Mouse (Mus musculus) CH12.LX (cell line): Measurements from ENCODE around the gene 2610001J05Rik. TPM values are rescaled to one million over a fixed set of nuclear protein-coding genes. Genes with fewer than 3 reads are reported as not detected.

Source experiments
- DNase-seq: peaks from one replicate; pipeline ENCODE4 v3.0.0-alpha.2; 2013; ENCODE audit errors: extremely low read depth
- H3K27ac ChIP-seq: 2 replicates; pipeline ENCODE4 v1.5.1; 2012; ENCODE audit warnings: low read depth, mild to moderate bottlenecking, control low read depth, moderate library complexity; ENCODE audit not compliant: insufficient read depth
- H3K27me3 ChIP-seq: replicated peaks from 2 replicates; pipeline ENCODE3; 2012; ENCODE audit warnings: inconsistent platforms
- H3K36me3 ChIP-seq, 2 experiments: replicated peaks in 1 of 2; 2 replicates each; pipeline versions ENCODE3 to v1.6.1; 2012; ENCODE audit warnings: inconsistent platforms in 1 of 2, low read length in 1 of 2, mild to moderate bottlenecking in 1 of 2, mixed read lengths in 1 of 2, moderate library complexity in 1 of 2; ENCODE audit not compliant: control insufficient read depth in 1 of 2, insufficient read depth in 1 of 2
- H3K4me1 ChIP-seq, 2 experiments: 2 replicates each; pipeline ENCODE4 v1.6.1; 2012; ENCODE audit warnings: inconsistent platforms in 1 of 2, moderate library complexity in 1 of 2; ENCODE audit not compliant: insufficient read depth in 2 of 2, control insufficient read depth in 1 of 2
- H3K4me2 ChIP-seq: 2 replicates; pipeline ENCODE4 v1.6.1; 2012; ENCODE audit warnings: low read depth, mild to moderate bottlenecking, control low read depth; ENCODE audit not compliant: poor library complexity, insufficient read depth, severe bottlenecking
- H3K4me3 ChIP-seq, 3 experiments: fragments of 150-350 bp in 1 of 3; sonication (generic) in 1 of 3; replicated peaks in 1 of 3; 2 replicates each; pipeline versions ENCODE3 to v1.5.1; 2011 to 2012; ENCODE audit warnings: low read depth in 2 of 3, low read length in 2 of 3, mild to moderate bottlenecking in 2 of 3, moderate library complexity in 2 of 3, control low read depth in 1 of 3, improper control_type of control experiment in 1 of 3, inconsistent platforms in 1 of 3, mixed read lengths in 1 of 3; ENCODE audit not compliant: poor library complexity in 1 of 3
- H3K79me2 ChIP-seq: replicated peaks from 2 replicates; pipeline ENCODE4 v1.6.1; 2012; ENCODE audit warnings: mild to moderate bottlenecking, moderate library complexity; ENCODE audit not compliant: control insufficient read depth, poor library complexity, insufficient read depth, severe bottlenecking; ENCODE audit errors: extremely low read depth
- H3K9ac ChIP-seq: 2 replicates; pipeline ENCODE4 v1.6.1; 2012; ENCODE audit warnings: low read depth, mild to moderate bottlenecking, control low read depth, moderate library complexity; ENCODE audit not compliant: insufficient read depth
- H3K9me3 ChIP-seq: replicated peaks from 2 replicates; pipeline ENCODE3; 2012; ENCODE audit warnings: low read length, inconsistent platforms, mixed read lengths
- BHLHE40 ChIP-seq: IDR thresholded peaks from 2 replicates; pipeline ENCODE4 v1.6.1; 2011; ENCODE audit warnings: mild to moderate bottlenecking, low read depth, low read length, improper control_type of control experiment
- CHD1 ChIP-seq: IDR thresholded peaks from 2 replicates; pipeline ENCODE4 v1.6.1; 2012; ENCODE audit warnings: low read depth, low read length, improper control_type of control experiment, inconsistent platforms
- CHD2 ChIP-seq: IDR thresholded peaks from 2 replicates; pipeline ENCODE4 v1.6.1; 2011; ENCODE audit warnings: low read length, improper control_type of control experiment
- E2F4 ChIP-seq: IDR thresholded peaks from 2 replicates; pipeline ENCODE4 v1.6.1; 2011; ENCODE audit warnings: low read depth, low read length, improper control_type of control experiment; ENCODE audit not compliant: insufficient replicate concordance
- EP300 ChIP-seq: IDR thresholded peaks from 2 replicates; pipeline ENCODE4 v1.6.1; 2011; ENCODE audit warnings: low read length, improper control_type of control experiment
- ETS1 ChIP-seq: conservative IDR thresholded peaks from 2 replicates; pipeline ENCODE4 v1.6.1; 2012; ENCODE audit warnings: low read depth, mild to moderate bottlenecking, inconsistent platforms, low read length, improper control_type of control experiment, moderate library complexity
- HCFC1 ChIP-seq: IDR thresholded peaks from 2 replicates; pipeline ENCODE4 v1.6.1; 2012; ENCODE audit warnings: low read depth, mild to moderate bottlenecking, inconsistent platforms, low read length, improper control_type of control experiment
- IRF4 ChIP-seq: IDR thresholded peaks from 2 replicates; pipeline ENCODE4 v1.6.1; 2014; ENCODE audit warnings: low read depth, mild to moderate bottlenecking, inconsistent platforms, low read length, improper control_type of control experiment
- JUN ChIP-seq: IDR thresholded peaks from 2 replicates; pipeline ENCODE4 v1.6.1; 2011; ENCODE audit warnings: low read depth, mild to moderate bottlenecking, low read length, improper control_type of control experiment, moderate library complexity; ENCODE audit not compliant: insufficient read depth
- JUND ChIP-seq: conservative IDR thresholded peaks from 2 replicates; pipeline ENCODE4 v1.6.1; 2011; ENCODE audit warnings: low read depth, low read length, improper control_type of control experiment
- KAT2A ChIP-seq: IDR thresholded peaks from 2 replicates; pipeline ENCODE4 v1.6.1; 2012; ENCODE audit warnings: low read length, improper control_type of control experiment, inconsistent platforms; ENCODE audit not compliant: insufficient replicate concordance
- MAX ChIP-seq: IDR thresholded peaks from 2 replicates; pipeline ENCODE4 v1.6.1; 2011; ENCODE audit warnings: low read length, improper control_type of control experiment
- MAZ ChIP-seq: IDR thresholded peaks from 2 replicates; pipeline ENCODE4 v1.6.1; 2012; ENCODE audit warnings: low read depth, mild to moderate bottlenecking, inconsistent platforms, low read length, improper control_type of control experiment, moderate library complexity
- MEF2A ChIP-seq: IDR thresholded peaks from 2 replicates; pipeline ENCODE4 v1.6.1; 2014; ENCODE audit warnings: low read depth, mild to moderate bottlenecking, inconsistent platforms, low read length, improper control_type of control experiment, borderline replicate concordance
- MXI1 ChIP-seq: IDR thresholded peaks from 2 replicates; pipeline ENCODE4 v1.6.1; 2011; ENCODE audit warnings: mild to moderate bottlenecking, low read depth, low read length, improper control_type of control experiment
- MYC ChIP-seq: IDR thresholded peaks from 2 replicates; pipeline ENCODE4 v1.6.1; 2011; ENCODE audit warnings: low read depth, mild to moderate bottlenecking, improper control_type of control experiment, low read length
- PAX5 ChIP-seq: IDR thresholded peaks from 2 replicates; pipeline ENCODE4 v1.6.1; 2012; ENCODE audit warnings: low read length, inconsistent platforms, mixed read lengths
- POLR2AphosphoS2 ChIP-seq: IDR thresholded peaks from 2 replicates; pipeline ENCODE4 v1.6.1; 2011; ENCODE audit warnings: low read depth, low read length, improper control_type of control experiment
- RCOR1 ChIP-seq: conservative IDR thresholded peaks from 2 replicates; pipeline ENCODE4 v1.6.1; 2012; ENCODE audit warnings: low read depth, mild to moderate bottlenecking, inconsistent platforms, low read length, improper control_type of control experiment
- SIN3A ChIP-seq: IDR thresholded peaks from 2 replicates; pipeline ENCODE4 v1.6.1; 2012; ENCODE audit warnings: low read length, improper control_type of control experiment, inconsistent platforms
- SMC3 ChIP-seq: IDR thresholded peaks from 2 replicates; pipeline ENCODE4 v1.6.1; 2011; ENCODE audit warnings: low read depth, low read length, improper control_type of control experiment
- TBP ChIP-seq: conservative IDR thresholded peaks from 2 replicates; pipeline ENCODE4 v1.6.1; 2011; ENCODE audit warnings: low read depth, low read length, improper control_type of control experiment
- TCF12 ChIP-seq: IDR thresholded peaks from 2 replicates; pipeline ENCODE4 v1.6.1; 2014; ENCODE audit warnings: low read depth, mild to moderate bottlenecking, inconsistent platforms, low read length, improper control_type of control experiment
- UBTF ChIP-seq: IDR thresholded peaks from 2 replicates; pipeline ENCODE4 v1.6.1; 2012; ENCODE audit warnings: low read depth, mild to moderate bottlenecking, inconsistent platforms, low read length, improper control_type of control experiment, moderate library complexity
- USF1 ChIP-seq: IDR thresholded peaks from 2 replicates; pipeline ENCODE4 v1.6.1; 2014; ENCODE audit warnings: low read depth, mild to moderate bottlenecking, inconsistent platforms, low read length, improper control_type of control experiment
- USF2 ChIP-seq: conservative IDR thresholded peaks from 2 replicates; pipeline ENCODE4 v1.6.1; 2011; ENCODE audit warnings: low read depth, low read length, improper control_type of control experiment
- dilution Hi-C: fragments of 300-500 bp; cut with MboI; formaldehyde crosslinking; loops from 2 replicates; pipeline ENCODE4 v1.14.3; 2020; ENCODE audit warnings: low sequenced_read_pairs; ENCODE audit not compliant: extremely low pct_unique_long_range_greater_than_20kb, extremely low pct_ligation_motif_present
- in situ Hi-C: fragments of 300-500 bp; cut with MboI; formaldehyde crosslinking; loops from 3 replicates; pipeline ENCODE4 v1.14.3; 2019; ENCODE audit warnings: low sequenced_read_pairs, low pct_ligation_motif_present, low pct_unique_long_range_greater_than_20kb, mixed read lengths
- polyA plus RNA-seq: library from polyadenylated mRNA; unstranded; fragments of >175 nt; gene quantifications from 2 replicates; pipeline ENCODE4 v1.2.1, GENCODE M21; 2012; ENCODE audit warnings: low read depth; ENCODE audit not compliant: insufficient read length
- total RNA-seq, 2 experiments: library from RNA; depleted of rRNA; stranded (reverse); fragments of 300-350 nt in 1 of 2; fragments of >200 nt in 1 of 2; gene quantifications; 2 replicates each; pipeline ENCODE4 v1.2.3; 2012 to 2014

The 2610001J05Rik gene
- total and polyA plus RNA-seq, 3 experiments, result 36.9 to 59.3 (median 42.1) TPM

GRCm38 (mm10) chr6:13835720-13836665 is 35.3 kb downstream of the 2610001J05Rik start:
- H3K4me1 ChIP-seq, result peaks cover 6 to 8% of the 10 kb centered on the region in 2 experiments
- no peak for DNase-seq
- no peaks in the 10 kb centered on the region for H3K27me3 ChIP-seq
- H3K36me3 ChIP-seq, result no peaks in the 10 kb centered on the region
- H3K27ac ChIP-seq, result no peak overlapping the region
- no peak for TF ChIP-seq UBTF
- no peak for TF ChIP-seq E2F4
- no peak for TF ChIP-seq MYC
- no peak for TF ChIP-seq TCF12
- TF ChIP-seq MXI1, result no peak
- no peak for TF ChIP-seq RCOR1
- TF ChIP-seq CHD1, result no peak
- TF ChIP-seq POLR2AphosphoS2, result no peak
- no peak for TF ChIP-seq SMC3
- no peak for TF ChIP-seq KAT2A
- no peak for TF ChIP-seq JUN
- no peak for TF ChIP-seq MAX
- TF ChIP-seq USF1, result no peak
- no peak for TF ChIP-seq ETS1
- no peak for TF ChIP-seq USF2
- no peak for TF ChIP-seq HCFC1
- TF ChIP-seq JUND, result no peak
- TF ChIP-seq BHLHE40, result no peak
- TF ChIP-seq CHD2, result no peak
- H3K9ac ChIP-seq, result no peak overlapping the region
- in situ Hi-C loops (no loop called here), dilution Hi-C loops (no loop called here)
- no peaks in the 10 kb centered on the region for H3K9me3 ChIP-seq
- no peak overlapping the region for H3K4me3 ChIP-seq
- H3K79me2 ChIP-seq, result no peaks in the 10 kb centered on the region
- H3K4me2 ChIP-seq, result peak overlapping the region; percentile 60

- no peaks in the 10 kb centered on the region for H3K9me3 ChIP-seq
- H3K4me2 ChIP-seq, result no peak overlapping the region
- H3K79me2 ChIP-seq, result no peaks in the 10 kb centered on the region
- no peak overlapping the region for H3K4me3 ChIP-seq
- H3K27ac ChIP-seq, result no peak overlapping the region
- no peak for DNase-seq
- dilution Hi-C loops (no loop called here), in situ Hi-C loops (no loop called here)
- no peak overlapping the region for H3K9ac ChIP-seq
- no peaks in the 10 kb centered on the region for H3K36me3 ChIP-seq
- H3K4me1 ChIP-seq, result peaks cover 6 to 7% of the 10 kb centered on the region in 2 experiments
- TF ChIP-seq TCF12, result no peak
- no peak for TF ChIP-seq MAZ
- no peak for TF ChIP-seq CHD2
- TF ChIP-seq USF1, result no peak
- TF ChIP-seq UBTF, result no peak
- TF ChIP-seq TBP, result no peak
- TF ChIP-seq MXI1, result no peak
- TF ChIP-seq EP300, result no peak
- no peak for TF ChIP-seq MAX
- TF ChIP-seq JUN, result no peak
- no peak for TF ChIP-seq IRF4
- no peak for TF ChIP-seq MEF2A
- no peak for TF ChIP-seq PAX5
- no peak for TF ChIP-seq CHD1
- TF ChIP-seq MYC, result no peak
- no peak for TF ChIP-seq SMC3
- no peak for TF ChIP-seq SIN3A
- H3K27me3 ChIP-seq, result no peaks in the 10 kb centered on the region
Measured at GRCm38 (mm10) chr6:13832770-13833169, 38.5 kb downstream of the 2610001J05Rik start.
